Mouse (Mus musculus) ES-E14 (cell line): ENCODE data around the gene Ctdspl2. TPM values are rescaled to one million over a fixed set of nuclear protein-coding genes. Genes with fewer than 3 reads are reported as not detected.

Experiments used
- DNase-seq: peaks from one replicate; pipeline ENCODE4 v3.0.0-alpha.2; 2013; ENCODE audit warnings: low read depth, low spot score
- H3K27ac ChIP-seq: 2 replicates; pipeline ENCODE4 v1.5.1; 2012; ENCODE audit warnings: low read depth, mild to moderate bottlenecking, low read length, moderate library complexity, mixed read lengths; ENCODE audit not compliant: poor library complexity, insufficient read depth, severe bottlenecking
- H3K36me3 ChIP-seq: 2 replicates; pipeline ENCODE4 v1.6.1; 2012; ENCODE audit warnings: mild to moderate bottlenecking, low read length, moderate library complexity, mixed read lengths; ENCODE audit not compliant: control insufficient read depth, poor library complexity, insufficient read depth, severe bottlenecking
- H3K4me1 ChIP-seq, 2 experiments: fragments of 150-350 bp in 1 of 2; sonication (generic) in 1 of 2; 2 replicates each; pipeline ENCODE4 v1.6.1; 2012; ENCODE audit warnings: low read length in 2 of 2, mild to moderate bottlenecking in 1 of 2, mixed read lengths in 1 of 2; ENCODE audit not compliant: control insufficient read depth in 2 of 2, insufficient read depth in 2 of 2, poor library complexity in 1 of 2
- H3K4me3 ChIP-seq, 2 experiments: fragments of 150-350 bp in 1 of 2; sonication (generic) in 1 of 2; 2 replicates each; pipeline ENCODE4 v1.5.1; 2012; ENCODE audit warnings: low read length in 2 of 2, low read depth in 1 of 2, mild to moderate bottlenecking in 1 of 2, mixed read lengths in 1 of 2; ENCODE audit not compliant: insufficient read depth in 1 of 2, poor library complexity in 1 of 2, severe bottlenecking in 1 of 2
- H3K9ac ChIP-seq: 2 replicates; pipeline ENCODE4 v1.6.1; 2012; ENCODE audit warnings: low read depth, mild to moderate bottlenecking, low read length, mixed read lengths; ENCODE audit not compliant: poor library complexity, insufficient read depth, severe bottlenecking
- H3K9me3 ChIP-seq: fragments of 150-350 bp; sonication (generic); 2 replicates; pipeline ENCODE4 v1.6.1; 2012; ENCODE audit warnings: low read depth, mild to moderate bottlenecking, low read length; ENCODE audit not compliant: control insufficient read depth, insufficient read depth
- CHD2 ChIP-seq: IDR thresholded peaks from 2 replicates; pipeline ENCODE4 v1.6.1; 2014; ENCODE audit warnings: mild to moderate bottlenecking, low read depth, low read length, inconsistent platforms
- HCFC1 ChIP-seq: IDR thresholded peaks from 2 replicates; pipeline ENCODE4 v1.6.1; 2012; ENCODE audit warnings: low read length, inconsistent platforms, borderline replicate concordance; ENCODE audit not compliant: insufficient read depth
- MAFK ChIP-seq: IDR thresholded peaks from 2 replicates; pipeline ENCODE4 v1.6.1; 2014; ENCODE audit warnings: mild to moderate bottlenecking, low read depth, low read length, inconsistent platforms; ENCODE audit not compliant: insufficient read depth
- ZC3H11A ChIP-seq: IDR thresholded peaks from 2 replicates; pipeline ENCODE4 v1.6.1; 2012; ENCODE audit warnings: low read depth, mild to moderate bottlenecking, inconsistent platforms, low read length, borderline replicate concordance
- ZNF384 ChIP-seq: IDR thresholded peaks from 2 replicates; pipeline ENCODE4 v1.6.1; 2012; ENCODE audit warnings: low read depth, low read length, inconsistent platforms
- in situ Hi-C, 2 experiments: fragments of 600-800 bp; cut with MboI; formaldehyde crosslinking; loops; one replicate each; pipeline ENCODE4 v1.15.1; 2025; ENCODE audit warnings: low sequenced_read_pairs in 2 of 2, inconsistent platforms in 1 of 2; ENCODE audit not compliant: unreplicated experiment in 2 of 2
- total RNA-seq: library from RNA; depleted of rRNA; stranded (reverse); fragments of 300-350 nt; gene quantifications from 2 replicates; pipeline ENCODE4 v1.2.3, GENCODE M21; 2012

Ctdspl2 gene
- total RNA-seq, 1 experiment, result 40.0 TPM

DNA sequence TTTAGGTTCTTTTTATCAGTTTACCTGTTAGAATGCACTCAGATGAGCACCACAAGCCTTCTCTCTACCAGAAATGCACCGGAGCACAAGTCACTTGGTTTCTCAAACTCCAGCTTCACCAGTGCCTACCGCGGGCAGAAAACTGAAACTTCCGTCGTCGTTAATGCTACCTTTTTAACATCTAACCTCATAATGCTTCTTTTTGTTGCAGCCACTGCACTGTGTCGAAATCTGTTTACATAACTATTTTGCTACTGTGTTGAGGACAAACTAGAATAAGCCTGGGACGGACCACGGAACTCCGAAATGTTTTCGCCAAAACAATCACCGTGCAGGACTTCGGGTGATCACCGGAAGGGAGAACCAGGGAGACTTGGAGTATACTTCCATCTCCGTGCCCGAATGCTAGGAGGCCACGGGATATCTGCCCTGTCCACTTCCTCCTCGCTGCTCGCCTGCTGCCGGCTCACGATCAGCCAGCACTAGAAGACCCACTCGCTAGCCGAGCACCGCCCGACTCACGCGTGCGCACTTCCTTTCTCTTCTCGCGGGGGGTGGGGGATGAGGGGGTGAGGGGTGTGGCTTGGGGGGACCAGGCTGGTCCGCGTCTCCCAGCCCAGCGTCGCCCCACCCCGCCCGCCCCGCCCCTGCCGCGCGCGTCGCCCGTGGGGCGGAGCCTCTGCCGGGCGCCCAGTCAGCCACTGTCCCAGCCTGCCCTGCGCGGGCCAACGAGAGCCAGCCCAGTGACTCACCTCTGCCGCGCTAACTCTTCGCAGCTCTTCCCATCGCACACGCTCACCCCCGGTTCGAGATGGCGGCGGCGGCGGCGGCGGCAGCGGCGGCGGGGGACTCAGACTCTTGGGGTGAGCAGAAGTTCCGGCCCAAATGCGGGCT lies 72.3 kb downstream of the Ctdspl2 start, which contains the start of gene Eif3j1:
Eif3j1 (plus strand) TSS at position 685 of the 894 bp plus-strand sequence.
- H3K4me1 ChIP-seq, result no peaks in the 10 kb centered on the region
- in situ Hi-C loops, result no loop called here

DNA sequence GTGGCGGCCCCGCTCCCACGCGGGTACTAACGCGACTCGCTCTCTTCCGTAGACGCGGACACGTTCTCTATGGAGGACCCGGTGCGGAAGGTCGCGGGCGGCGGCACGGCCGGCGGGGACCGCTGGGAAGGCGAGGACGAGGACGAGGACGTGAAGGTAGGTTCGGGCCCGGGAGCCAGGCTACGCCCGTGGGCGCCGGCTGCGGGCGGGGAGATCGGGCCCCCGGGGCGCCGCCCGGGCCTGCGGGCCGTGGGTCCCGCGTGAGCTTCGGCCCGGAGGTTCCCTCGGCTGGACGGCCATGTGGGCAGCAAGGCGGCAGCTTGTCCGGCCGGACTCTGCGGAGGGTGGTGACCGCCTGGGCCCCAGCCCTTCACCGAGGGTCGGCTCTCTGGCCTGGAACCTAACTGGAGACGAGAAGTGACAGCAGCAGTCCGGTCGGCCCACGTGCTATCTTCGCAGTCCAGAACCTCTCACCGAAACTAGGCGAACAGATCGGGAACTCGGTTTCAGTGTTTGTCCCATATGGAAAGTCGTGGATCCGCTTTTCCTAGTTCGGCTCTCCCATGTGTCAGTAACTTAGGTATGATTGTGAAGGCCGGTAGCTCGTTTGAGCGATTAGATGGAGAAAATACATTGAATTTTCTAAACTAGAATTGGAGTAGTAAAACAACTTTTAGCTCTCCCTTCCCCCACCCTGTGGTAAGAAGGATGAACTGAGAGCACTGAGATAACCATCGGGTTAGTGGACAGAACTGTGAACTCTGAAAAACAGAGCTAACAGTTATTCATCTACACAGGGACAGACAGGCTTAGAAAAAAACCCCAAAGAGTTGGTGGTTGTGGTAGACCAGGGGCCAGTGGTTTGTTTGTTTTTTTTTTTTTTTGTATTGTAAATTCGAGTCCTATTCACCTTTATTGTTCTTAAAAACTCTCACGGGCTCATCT lies 73.2 kb downstream of the Ctdspl2 start:
- Histone ChIP-seq H3K4me3 (peak overlapping the region; percentile 94 to 98), H3K9ac (peak overlapping the region; percentile 87), H3K4me1 (no peaks in the 10 kb centered on the region), H3K9me3 (no peaks in the 10 kb centered on the region), H3K27ac (peak overlapping the region; percentile 6), H3K36me3 (no peaks in the 10 kb centered on the region; the same call in none of the 2 replicates)
- in situ Hi-C loops, result no loop called here
- TF ChIP-seq CHD2 (no peak), MAFK (no peak), ZC3H11A (no peak), ZNF384 (no peak), HCFC1 (no peak)
- DNase-seq, result no peak

More for the DNA sequence above, 72.3 kb downstream of the Ctdspl2 start, which contains the start of gene Eif3j1:
- peak; percentile 51 for DNase-seq
- Histone ChIP-seq H3K4me3 (peak within 1 kb of the TSS; percentile 94 to 98), H3K27ac (peak within 1 kb of the TSS; percentile 6), H3K9me3 (no peaks in the 10 kb centered on the region), H3K36me3 (no peaks in the 10 kb centered on the region; the same call in none of the 2 replicates), H3K9ac (peak within 1 kb of the TSS; percentile 87)
- no peak for TF ChIP-seq MAFK
- no peak for TF ChIP-seq ZC3H11A
- no peak for TF ChIP-seq HCFC1
- no peak for TF ChIP-seq ZNF384
- TF ChIP-seq CHD2, result no peak

- Histone ChIP-seq H3K27ac (no peak overlapping the region), H3K36me3 (peaks cover 4% of the 10 kb centered on the region), H3K4me3 (no peak overlapping the region), H3K4me1 (no peaks in the 10 kb centered on the region), H3K9me3 (no peaks in the 10 kb centered on the region), H3K9ac (no peak overlapping the region)
- in situ Hi-C loops, result no loop called here
- DNase-seq, result no peak
- TF ChIP-seq CHD2 (no peak), HCFC1 (no peak), ZC3H11A (no peak), MAFK (no peak), ZNF384 (no peak)
Observed at GRCm38 (mm10) chr2:122031970-122032369, 76.2 kb downstream of the Ctdspl2 start.

DNA sequence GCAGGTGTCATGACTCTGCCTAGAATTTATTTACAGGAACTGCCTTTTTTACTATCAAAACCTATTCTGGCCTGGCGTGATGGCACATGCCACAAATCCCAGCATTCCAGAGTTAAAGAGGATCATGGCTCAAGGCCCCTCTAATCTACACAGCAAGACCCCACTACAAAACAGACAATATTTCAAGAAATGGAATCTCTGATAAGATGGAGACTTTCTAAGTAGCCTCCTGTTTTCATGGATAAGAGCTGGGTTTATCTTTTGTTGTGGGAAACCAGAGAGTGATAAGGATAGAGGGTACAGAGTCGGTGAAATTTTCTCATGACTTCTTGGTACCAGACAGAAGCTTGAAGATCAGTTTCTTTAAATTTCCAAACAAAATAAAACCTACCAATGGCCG lies 80.3 kb downstream of the Ctdspl2 start:
- no peaks in the 10 kb centered on the region for H3K9me3 ChIP-seq
- DNase-seq, result no peak
- H3K9ac ChIP-seq, result no peak overlapping the region
- no peak overlapping the region for H3K27ac ChIP-seq
- in situ Hi-C loops, result no loop called here
- H3K4me1 ChIP-seq, result no peaks in the 10 kb centered on the region
- no peak overlapping the region for H3K4me3 ChIP-seq
- no peak for TF ChIP-seq ZNF384
- no peak for TF ChIP-seq CHD2
- no peak for TF ChIP-seq ZC3H11A
- TF ChIP-seq MAFK, result no peak
- TF ChIP-seq HCFC1, result no peak
- H3K36me3 ChIP-seq, result peaks cover 4% of the 10 kb centered on the region
